Mouse (Mus musculus) thymus, adult 2 months (tissue): ENCODE data around the gene Znrf2. TPM values are rescaled to one million over a fixed set of nuclear protein-coding genes. Genes with fewer than 3 reads are reported as not detected.

Experiments used
- DNase-seq: peaks from one replicate; pipeline ENCODE4 v3.0.0; 2021
- H3K27ac ChIP-seq: fragments of 200-500 bp; 2 replicates; pipeline ENCODE4 v1.5.1; 2012; ENCODE audit warnings: low read length, control low read depth; ENCODE audit not compliant: control insufficient read depth, insufficient read depth
- H3K27me3 ChIP-seq: fragments of 200-500 bp; 2 replicates; pipeline ENCODE4 v1.6.1; 2012; ENCODE audit warnings: mild to moderate bottlenecking, low read length, moderate library complexity, mixed read lengths; ENCODE audit not compliant: control insufficient read depth, insufficient read depth
- H3K36me3 ChIP-seq: fragments of 200-500 bp; 2 replicates; pipeline ENCODE4 v1.6.1; 2012; ENCODE audit warnings: mild to moderate bottlenecking, low read length, moderate library complexity; ENCODE audit not compliant: control insufficient read depth, insufficient read depth
- H3K4me1 ChIP-seq: fragments of 200-500 bp; replicated peaks from 2 replicates; pipeline ENCODE4 v1.6.1; 2012; ENCODE audit warnings: low read length; ENCODE audit not compliant: control insufficient read depth, insufficient read depth
- H3K4me3 ChIP-seq: fragments of 200-500 bp; 2 replicates; pipeline ENCODE4 v1.5.1; 2012; ENCODE audit warnings: mild to moderate bottlenecking, low read length, control low read depth, moderate library complexity; ENCODE audit not compliant: control insufficient read depth, insufficient read depth
- CTCF ChIP-seq: fragments of 200-500 bp; IDR thresholded peaks from 2 replicates; pipeline ENCODE4 v1.5.1; 2012; ENCODE audit warnings: mild to moderate bottlenecking, control low read depth, low read length, moderate library complexity, borderline replicate concordance; ENCODE audit not compliant: control insufficient read depth, poor library complexity, insufficient read depth; ENCODE audit errors: extremely low read depth
- POLR2A ChIP-seq: fragments of 200-500 bp; IDR thresholded peaks from 2 replicates; pipeline ENCODE4 v1.6.1; 2012; ENCODE audit warnings: mild to moderate bottlenecking, low read length, control low read depth, moderate library complexity; ENCODE audit not compliant: control insufficient read depth, poor library complexity, insufficient read depth; ENCODE audit errors: extremely low read depth
- WGBS: fragments of 180-500 bp; shearing (Covaris S2); methylation state at CpG from one replicate; pipeline ENCODE4 v1.1.7; 2018; 5-methylcytosine and 5-hydroxymethylcytosine counted together
- polyA plus RNA-seq: library from polyadenylated mRNA; depleted of rRNA; stranded (reverse); fragments of >200 nt; gene quantifications from 2 replicates; pipeline ENCODE4 v1.2.3, GENCODE M21; 2012

The Znrf2 gene
- polyA plus RNA-seq, 1 experiment, result 17.5 TPM

DNA sequence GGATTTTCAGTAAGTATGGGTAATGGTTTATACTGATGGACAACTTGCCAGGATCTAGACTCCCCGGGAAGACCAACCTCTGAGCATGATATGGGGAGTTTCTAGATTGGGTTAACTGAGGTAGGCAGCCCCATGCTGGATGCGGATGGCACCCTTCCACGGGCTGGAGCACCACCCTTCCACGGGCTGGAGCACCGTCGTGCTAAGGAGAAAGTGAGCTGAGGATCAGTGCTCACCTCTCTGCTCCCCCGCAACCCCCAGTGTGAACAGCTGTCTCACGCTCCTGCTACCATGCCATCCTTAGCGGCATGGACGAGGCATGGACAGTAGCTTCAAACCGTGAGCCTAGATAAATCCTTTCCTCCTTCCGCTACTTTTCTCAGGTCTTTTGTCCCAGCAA is 115.8 kb downstream of the Znrf2 start:
- Histone ChIP-seq H3K27ac (no peak overlapping the region), H3K36me3 (no peaks in the 10 kb centered on the region), H3K27me3 (no peaks in the 10 kb centered on the region), H3K4me3 (no peak overlapping the region), H3K4me1 (peaks cover 10% of the 10 kb centered on the region)
- TF ChIP-seq CTCF (no peak), POLR2A (no peak)
- DNase-seq, result no peak
- WGBS, result 96% methylated on average over 12 of the region's 12 CpGs

DNA sequence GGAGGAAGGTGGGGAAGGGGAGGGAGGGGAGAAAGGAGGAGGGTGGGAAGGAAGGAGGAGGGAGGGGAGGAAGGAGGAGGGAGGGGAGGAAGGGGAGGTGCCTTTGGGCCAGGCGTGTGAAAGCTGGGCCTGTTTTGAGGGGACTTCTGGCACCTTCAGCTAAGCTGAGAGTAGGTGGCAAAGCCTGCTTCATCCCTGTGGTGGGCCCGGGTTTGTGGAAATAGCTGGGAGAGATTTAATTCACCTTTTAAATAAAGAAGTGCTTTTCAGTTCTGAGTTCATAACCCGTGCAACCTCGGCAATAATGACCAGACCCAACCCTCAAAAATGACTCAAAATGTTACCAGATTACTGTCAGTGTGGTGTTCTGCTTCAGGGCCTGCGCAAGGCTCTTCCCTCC is 116.5 kb downstream of the Znrf2 start:
- 65% methylated on average over 5 of the region's 5 CpGs for whole genome bisulfite sequencing
- no peak for DNase-seq
- peaks cover 10% of the 10 kb centered on the region for H3K4me1 ChIP-seq
- no peak overlapping the region for H3K27ac ChIP-seq
- no peaks in the 10 kb centered on the region for H3K36me3 ChIP-seq
- H3K27me3 ChIP-seq, result no peaks in the 10 kb centered on the region
- no peak overlapping the region for H3K4me3 ChIP-seq
- TF ChIP-seq CTCF (no peak), POLR2A (no peak)

DNA sequence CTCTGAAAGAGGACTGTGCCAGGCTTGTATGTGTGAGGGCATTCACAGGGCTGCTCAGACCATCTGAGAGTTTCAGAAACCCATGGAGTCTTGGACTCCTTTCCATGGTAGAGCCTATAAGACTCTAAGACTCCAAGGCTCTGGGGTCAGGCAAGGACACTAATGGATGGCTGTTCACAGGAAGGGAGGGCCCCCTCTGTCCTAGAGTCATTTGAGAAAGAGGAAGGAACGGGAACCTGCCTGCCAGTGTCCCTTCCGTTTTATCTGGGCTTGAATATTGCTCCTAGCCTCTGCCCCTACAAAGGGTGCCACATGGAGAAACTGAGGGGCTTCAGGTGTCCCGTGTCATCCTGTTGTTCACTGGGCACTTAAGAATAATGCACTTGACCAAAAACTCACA is 117.2 kb downstream of the Znrf2 start:
- Histone ChIP-seq H3K27ac (no peak overlapping the region), H3K36me3 (no peaks in the 10 kb centered on the region), H3K27me3 (no peaks in the 10 kb centered on the region), H3K4me1 (peaks cover 10% of the 10 kb centered on the region), H3K4me3 (no peak overlapping the region)
- TF ChIP-seq CTCF (no peak), POLR2A (no peak)
- 67% methylated on average over 3 of the region's 3 CpGs for WGBS
- no peak for DNase-seq

DNA sequence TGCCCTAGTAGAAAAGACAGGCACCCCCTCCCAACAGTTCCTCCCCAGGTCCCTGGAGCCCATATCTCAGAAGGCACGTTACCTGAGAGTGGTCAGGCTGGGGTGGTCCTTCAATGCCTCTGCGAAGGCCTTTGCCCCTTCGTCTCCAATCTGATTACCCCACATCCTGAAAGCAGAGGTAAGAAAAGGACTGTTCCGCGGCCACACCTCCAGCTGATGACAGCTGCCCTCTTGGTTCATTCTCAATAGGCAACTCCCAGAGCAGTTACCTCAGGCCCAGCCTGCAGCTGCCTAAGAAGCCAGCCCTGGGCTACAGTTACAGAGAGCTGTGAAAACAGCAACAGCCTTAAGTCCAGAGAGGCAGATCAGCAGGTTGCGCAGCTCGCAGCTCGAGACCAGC is 117.6 kb downstream of the Znrf2 start:
- Histone ChIP-seq H3K36me3 (no peaks in the 10 kb centered on the region), H3K4me3 (no peak overlapping the region), H3K4me1 (peaks cover 10% of the 10 kb centered on the region), H3K27ac (no peak overlapping the region), H3K27me3 (no peaks in the 10 kb centered on the region)
- DNase-seq, result no peak
- WGBS, result 81% methylated on average over 8 of the region's 8 CpGs
- no peak for TF ChIP-seq POLR2A
- no peak for TF ChIP-seq CTCF

DNA sequence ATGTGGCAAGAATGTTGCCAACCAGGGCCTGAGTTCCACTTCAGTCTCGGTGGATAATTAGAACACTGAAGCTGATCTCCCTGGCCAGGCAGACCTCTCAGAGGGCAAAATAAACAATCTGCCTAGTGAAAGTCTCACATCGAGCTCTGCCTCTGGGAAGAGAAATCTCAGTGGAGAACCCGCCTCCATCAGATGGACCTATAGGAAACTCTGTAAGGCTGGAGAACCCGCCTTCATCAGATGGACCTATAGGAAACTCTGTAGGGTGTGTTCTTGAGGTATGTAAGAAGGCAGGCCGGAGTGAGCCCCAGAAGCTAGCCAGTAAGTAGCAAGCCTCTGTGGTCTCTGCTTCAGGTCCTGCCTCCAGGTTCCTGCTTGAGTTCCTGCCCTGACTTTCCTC is 118.2 kb downstream of the Znrf2 start:
- Histone ChIP-seq H3K27me3 (no peaks in the 10 kb centered on the region), H3K36me3 (no peaks in the 10 kb centered on the region), H3K27ac (no peak overlapping the region), H3K4me3 (no peak overlapping the region), H3K4me1 (peaks cover 10% of the 10 kb centered on the region)
- no peak for DNase-seq
- no peak for TF ChIP-seq POLR2A
- TF ChIP-seq CTCF, result no peak
- WGBS, result 94% methylated on average over 5 of the region's 5 CpGs

DNA sequence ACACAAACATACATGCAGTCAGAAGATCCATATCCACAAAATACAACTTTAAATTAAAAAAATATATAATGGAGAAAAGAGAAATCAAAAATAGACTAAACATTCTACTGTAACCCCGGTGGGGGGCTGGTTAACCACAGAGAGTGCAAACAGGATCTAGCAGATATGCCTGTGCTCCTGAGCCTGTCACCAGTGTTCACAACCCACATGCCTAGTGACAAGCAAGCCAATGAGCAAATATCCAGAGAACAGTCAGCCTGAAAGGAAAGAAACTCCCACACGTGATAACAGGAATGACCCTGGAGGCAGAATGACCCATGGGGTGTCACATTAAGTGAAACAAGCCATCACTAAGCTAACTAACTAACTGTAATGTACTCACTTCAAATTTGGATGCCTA is 119.8 kb downstream of the Znrf2 start:
- 4% methylated on average over 2 of the region's 2 CpGs for WGBS
- H3K36me3 ChIP-seq, result no peaks in the 10 kb centered on the region
- DNase-seq, result no peak
- H3K4me3 ChIP-seq, result no peak overlapping the region
- TF ChIP-seq POLR2A (no peak), CTCF (no peak)
- H3K27me3 ChIP-seq, result no peaks in the 10 kb centered on the region
- H3K27ac ChIP-seq, result no peak overlapping the region
- H3K4me1 ChIP-seq, result peaks cover 12% of the 10 kb centered on the region

DNA sequence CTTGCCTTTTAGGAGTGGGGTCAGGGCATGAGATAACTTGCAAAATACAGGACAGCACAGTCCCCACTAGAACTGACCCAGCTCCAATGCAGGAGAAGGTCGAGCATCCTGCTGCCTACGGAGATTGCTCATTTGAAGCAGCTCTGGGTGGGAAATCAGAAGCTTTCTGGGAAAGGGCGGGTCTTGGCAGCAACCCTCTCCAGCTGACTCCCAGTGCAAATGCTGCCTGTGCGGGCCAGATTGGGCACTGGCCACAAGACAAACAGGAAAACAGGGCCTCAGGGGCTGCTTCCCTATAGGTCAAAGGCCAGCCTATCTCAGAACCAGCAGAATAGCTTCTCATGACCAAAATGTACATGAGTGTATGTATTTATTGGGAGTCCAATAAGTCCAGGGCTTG is 122.9 kb downstream of the Znrf2 start:
- Histone ChIP-seq H3K27me3 (no peaks in the 10 kb centered on the region), H3K36me3 (no peaks in the 10 kb centered on the region), H3K4me1 (peaks cover 8% of the 10 kb centered on the region), H3K27ac (no peak overlapping the region), H3K4me3 (no peak overlapping the region)
- DNase-seq, result no peak
- WGBS, result 74% methylated on average over 4 of the region's 4 CpGs
- no peak for TF ChIP-seq CTCF
- TF ChIP-seq POLR2A, result no peak
